Mouse (Mus musculus) left cerebral cortex, postnatal 14 days (tissue): Measurements from ENCODE around the gene Zfp638. TPM values are rescaled to one million over a fixed set of nuclear protein-coding genes. Genes with fewer than 3 reads are reported as not detected.
"Not testable (repeated sequence)": the region's sequence is repeated elsewhere in the genome, so short reads cannot be mapped to it uniquely, and the experiment has no call there.

Source experiments
- DNase-seq, 2 experiments: peaks; one replicate each; pipeline ENCODE4 v3.0.0; 2021 to 2022; ENCODE audit warnings: low spot score in 2 of 2, mixed read lengths in 1 of 2
- intact Hi-C: fragments of 180-260 bp; cut with DNase I; formaldehyde crosslinking; loops from one replicate; pipeline ENCODE4 v1.15.1; 2025
- long read RNA-seq, 2 experiments: library from polyadenylated mRNA; stranded (forward); transcript quantifications; one replicate each; pipeline ENCODE4 v2.0.0; 2021
- total RNA-seq, 2 experiments: library from RNA; stranded (reverse); gene quantifications; 2 replicates each; pipeline ENCODE4 v1.2.3; 2021

Zfp638 gene
- total RNA-seq = 100 to 1,000 TPM; 112 to 116 TPM
- long read RNA-seq, experiment 1, full-length matches to known transcripts = 3 of 31 reads
- long read RNA-seq, experiment 1, partial matches to known transcripts = 5 of 31 reads
- long read RNA-seq, experiment 1, other reads (novel, unspliced or antisense) = 23 of 31 reads
- long read RNA-seq, experiment 2, full-length matches to known transcripts = 4 of 36 reads
- long read RNA-seq, experiment 2, partial matches to known transcripts = 7 of 36 reads
- long read RNA-seq, experiment 2, other reads (novel, unspliced or antisense) = 25 of 36 reads

DNA sequence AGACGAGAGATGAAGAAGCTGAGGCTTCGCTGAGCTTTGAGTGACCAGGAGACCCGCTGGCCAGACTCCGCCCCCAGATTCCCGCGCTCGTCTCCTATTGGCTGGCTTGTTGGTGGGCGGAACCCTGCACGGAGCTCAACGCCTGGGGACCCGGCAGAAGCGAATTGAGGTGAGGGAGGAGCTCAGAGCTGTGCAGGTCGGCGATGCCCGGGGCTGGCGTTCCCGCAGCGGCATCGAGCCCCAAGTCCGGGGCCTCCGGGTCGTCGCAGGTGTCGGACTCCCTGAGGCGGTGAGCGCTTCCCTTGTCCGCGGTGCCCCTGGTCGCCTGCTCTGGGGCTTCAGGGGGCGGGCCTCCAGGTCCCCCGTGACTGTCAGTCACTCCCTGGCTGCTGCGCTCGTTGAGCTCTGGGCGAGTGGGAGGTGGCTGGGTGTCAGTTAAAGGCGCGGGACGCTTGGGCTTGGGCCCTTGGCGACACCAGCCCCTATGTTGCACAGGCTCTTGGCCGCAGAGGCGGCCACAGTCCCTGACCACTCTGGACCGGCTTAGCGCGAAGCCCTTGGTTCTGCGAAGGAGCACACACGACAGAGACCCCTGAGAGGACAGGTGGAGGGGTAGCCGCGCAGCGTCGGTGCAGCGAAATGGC, at the start of gene Zfp638:
Gene Zfp638, plus strand, starts transcription at position 156 of the 644 bp plus-strand sequence.
- intact Hi-C loops = no loop called here
- DNase-seq = peak; percentile 92 to 93

DNA sequence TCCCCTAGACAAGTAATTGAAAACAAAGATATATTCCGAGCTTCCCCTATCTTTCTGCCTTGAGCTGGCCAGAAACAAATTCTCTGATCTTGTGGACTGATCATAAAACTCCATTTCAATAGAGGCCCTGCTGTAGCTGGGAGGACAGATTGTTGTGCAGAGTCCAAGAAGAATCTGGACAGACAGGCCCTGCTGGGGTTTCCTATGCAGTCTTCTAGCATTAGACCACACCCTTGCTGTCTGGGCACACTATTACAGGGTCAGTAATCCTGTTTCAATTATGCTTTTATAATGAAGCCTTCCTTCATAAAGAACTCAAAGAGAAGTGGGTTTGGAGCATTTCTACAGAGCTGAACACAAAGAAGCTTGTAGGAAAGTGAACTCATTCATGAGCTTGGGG, 47.9 kb upstream of the Zfp638 start:
- intact Hi-C loops = no loop called here
- no peak for DNase-seq

DNA sequence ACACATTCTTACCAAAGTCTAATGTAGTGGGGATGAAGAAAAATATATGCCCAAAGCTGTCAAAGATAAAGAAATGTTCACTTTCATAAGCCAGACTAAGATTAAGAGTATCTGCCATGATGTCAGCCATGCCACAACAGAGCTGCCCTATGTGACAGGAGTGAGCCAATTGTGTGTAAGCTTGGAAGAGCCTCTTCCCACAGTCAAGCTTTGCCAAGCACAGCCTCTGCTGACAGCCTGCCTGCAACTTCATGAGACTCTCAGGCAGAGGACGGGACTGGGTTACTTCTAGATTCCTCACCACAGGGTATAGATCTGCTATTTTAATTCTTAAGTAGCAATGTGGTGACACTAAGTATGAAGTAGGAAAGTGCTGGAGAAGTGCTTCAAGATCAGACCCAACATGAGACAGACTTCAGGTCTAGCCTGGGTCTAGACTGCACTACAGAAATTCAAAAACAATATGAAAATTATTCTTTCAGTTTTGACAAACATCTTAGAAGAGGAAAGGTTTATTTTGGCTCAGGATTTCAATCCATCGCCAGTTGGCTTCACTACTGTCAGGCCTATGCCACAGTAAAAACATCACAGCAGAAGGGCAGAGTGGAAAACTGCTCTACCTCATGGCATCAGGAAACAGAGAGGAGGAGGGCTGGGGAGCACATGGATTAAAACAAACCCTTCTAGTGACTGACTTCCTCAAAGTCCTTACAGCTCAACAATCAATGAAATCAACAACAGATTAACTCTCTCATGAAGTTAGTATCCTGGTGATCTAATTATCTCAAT, 46.0 kb upstream of the Zfp638 start:
- intact Hi-C loops = no loop called here
- DNase-seq = no peak

DNA sequence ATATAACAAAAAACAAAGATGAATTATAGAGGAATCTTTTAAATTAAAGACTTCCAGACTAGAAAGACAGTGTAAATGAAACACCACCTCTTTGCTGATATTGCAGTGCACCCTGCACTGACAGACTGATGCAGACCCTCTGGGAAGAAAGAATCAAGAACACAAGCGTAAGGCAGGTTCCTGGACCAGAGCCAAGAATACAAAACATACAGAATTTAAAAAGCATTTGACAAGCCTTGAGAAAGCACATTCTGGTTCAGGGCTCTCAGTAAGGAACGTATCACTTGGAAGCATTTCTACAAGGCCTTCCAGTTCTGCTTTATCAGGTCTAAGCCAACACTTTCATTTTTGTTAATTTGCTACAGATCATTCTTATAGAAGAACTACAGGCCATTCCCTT, 45.1 kb upstream of the Zfp638 start:
- intact Hi-C loops = no loop called here
- no peak for DNase-seq

DNA sequence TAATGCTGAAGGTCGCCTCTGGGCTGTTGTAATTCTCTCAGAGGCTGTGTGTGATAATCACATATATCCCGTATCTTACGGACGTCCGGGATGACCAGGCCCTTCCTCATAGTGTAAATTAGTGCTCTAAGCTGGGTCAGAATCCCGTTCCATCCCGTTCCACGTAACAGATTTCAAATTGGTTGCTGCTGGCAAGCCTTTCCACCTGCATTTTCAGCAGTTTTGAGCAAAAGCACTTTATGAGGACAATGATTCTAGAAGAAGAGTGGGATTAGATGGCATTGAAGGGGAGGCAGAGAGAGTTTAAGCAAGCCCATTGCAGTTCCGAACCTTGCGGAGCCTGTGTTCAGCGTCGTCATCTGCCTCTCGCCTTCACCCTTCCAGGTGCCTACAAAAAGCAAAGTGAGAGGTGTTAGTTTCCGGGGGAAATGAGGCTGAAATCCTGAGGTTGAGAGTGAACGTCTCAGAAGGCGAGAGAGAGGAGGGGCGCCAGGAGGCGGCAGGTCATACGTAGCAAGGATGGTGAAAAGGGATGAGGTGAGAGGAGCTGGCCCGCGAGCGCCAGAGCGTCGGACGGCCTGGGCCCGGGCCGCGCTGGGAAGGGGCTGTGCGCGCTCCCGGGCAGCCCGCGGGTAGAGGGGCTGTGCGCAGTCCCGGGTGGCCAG, 35.8 kb upstream of the Zfp638 start:
- intact Hi-C loops = no loop called here
- peak; percentile 22 for DNase-seq

- peak; percentile 99 to 100 for DNase-seq
- intact Hi-C loops = no loop called here
Observed at GRCm38 (mm10) chr6:83831606-83832123, 35.2 kb upstream of the Zfp638 start, which contains the start of gene Paip2b. TSS of gene Paip2b (minus strand) at chr6:83831741.

DNA sequence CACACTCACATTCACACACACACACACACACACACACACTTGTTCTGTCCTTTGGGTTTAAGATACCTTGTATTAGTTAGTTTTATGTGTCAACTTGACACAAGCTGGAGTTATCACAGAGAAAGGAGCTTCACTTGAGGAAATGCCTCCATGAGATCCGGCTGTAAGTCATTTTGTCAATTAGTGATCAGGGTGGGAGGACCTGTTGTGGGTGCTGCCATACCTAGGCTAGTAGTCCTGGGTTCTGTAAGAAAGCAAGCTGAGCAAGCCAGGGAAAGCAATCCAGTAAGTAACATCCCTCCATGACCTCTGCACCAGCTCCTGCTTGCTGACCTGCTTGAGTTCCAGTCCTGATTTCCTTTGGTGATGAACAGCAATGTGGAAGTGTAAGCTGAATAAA, 34.5 kb upstream of the Zfp638 start:
- DNase-seq, intact Hi-C loops: not testable (repeated sequence)

DNA sequence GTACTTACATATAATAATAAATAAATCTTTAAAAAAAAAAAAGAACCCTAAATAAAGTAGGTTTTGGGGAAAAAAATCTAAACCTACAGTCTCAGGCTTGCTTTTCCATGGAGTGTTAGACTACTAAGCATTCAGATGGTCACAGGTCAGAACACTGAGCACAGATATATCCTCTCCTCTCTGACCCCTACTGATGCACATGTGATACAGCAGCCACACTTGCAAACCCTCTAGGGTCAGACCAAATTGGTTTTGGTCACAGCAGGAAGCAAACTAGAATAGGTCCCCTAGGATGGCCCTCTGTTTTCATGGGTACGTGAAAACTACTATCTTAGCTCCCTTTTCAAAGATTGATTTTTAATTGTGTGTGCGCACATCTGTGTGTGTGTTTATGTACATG, 30.1 kb upstream of the Zfp638 start:
- intact Hi-C loops = no loop called here
- no peak for DNase-seq

DNA sequence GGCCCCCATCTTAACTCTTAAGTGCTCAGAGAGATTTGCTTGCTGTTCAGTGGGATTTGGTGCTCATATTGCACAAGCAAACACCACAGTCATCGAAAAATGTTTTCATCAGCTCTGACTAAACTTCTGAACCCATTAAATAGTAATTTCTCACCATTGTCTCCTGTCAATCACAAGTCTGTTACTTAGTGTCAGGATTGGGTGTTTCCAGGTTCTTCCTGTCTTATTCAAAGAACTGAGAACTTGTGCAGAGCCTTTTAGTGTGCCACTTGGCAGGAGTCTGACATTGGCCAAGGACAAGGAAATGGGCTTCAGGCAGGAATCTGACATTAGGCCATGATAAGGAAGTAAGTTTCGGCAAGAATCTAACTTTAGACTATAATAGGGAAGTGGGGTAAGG, 28.9 kb upstream of the Zfp638 start:
- DNase-seq = no peak
- intact Hi-C loops = no loop called here

GRCm38 (mm10) chr6:83840086-83840485, 26.8 kb upstream of the Zfp638 start:
- intact Hi-C loops = no loop called here
- DNase-seq = no peak

- no peak for DNase-seq
- intact Hi-C loops = no loop called here
Observed at GRCm38 (mm10) chr6:83844913-83845312, 22.0 kb upstream of the Zfp638 start.

GRCm38 (mm10) chr6:83846141-83846540, 20.8 kb upstream of the Zfp638 start:
- intact Hi-C loops = no loop called here
- no peak for DNase-seq

DNA sequence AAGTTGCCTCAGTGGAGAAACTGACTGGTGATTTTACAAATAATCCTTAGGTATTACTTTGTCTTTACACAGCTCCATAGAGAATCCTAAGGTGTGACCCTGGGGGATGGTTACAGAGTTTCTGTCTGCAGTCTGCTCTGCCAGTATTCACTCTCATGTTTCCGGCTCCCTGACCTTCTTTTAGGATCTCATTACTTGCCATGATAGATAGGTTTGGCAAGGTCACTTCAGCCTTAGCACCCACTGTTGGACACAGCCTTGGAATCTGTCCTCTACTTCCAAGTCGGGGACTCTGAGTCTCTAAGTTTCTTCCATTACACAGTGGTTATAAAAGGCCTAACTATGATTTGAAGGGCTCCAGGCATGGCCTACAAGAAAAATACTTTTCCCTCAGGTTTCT, 17.5 kb upstream of the Zfp638 start:
- intact Hi-C loops = no loop called here
- no peak for DNase-seq

DNA sequence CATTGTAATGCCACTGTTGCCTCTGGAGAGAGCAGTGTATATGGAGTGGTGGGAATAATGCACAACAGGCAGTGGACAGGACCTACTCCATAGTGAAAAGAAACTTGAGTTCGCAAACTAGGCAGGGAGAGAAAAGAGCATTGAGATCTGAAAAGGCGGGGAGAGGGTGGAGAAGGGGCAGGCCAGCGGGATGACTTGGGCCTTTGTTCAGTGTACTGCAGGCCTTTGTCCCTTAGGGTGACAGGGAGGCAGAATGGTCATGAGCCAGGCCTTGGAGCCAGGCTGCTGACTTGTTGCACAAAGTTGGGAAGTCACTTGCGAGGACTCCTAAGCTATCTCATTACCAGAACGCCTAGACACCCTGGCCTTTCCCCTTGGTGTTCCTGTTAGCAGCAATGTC, 9.4 kb upstream of the Zfp638 start:
- DNase-seq = no peak

DNA sequence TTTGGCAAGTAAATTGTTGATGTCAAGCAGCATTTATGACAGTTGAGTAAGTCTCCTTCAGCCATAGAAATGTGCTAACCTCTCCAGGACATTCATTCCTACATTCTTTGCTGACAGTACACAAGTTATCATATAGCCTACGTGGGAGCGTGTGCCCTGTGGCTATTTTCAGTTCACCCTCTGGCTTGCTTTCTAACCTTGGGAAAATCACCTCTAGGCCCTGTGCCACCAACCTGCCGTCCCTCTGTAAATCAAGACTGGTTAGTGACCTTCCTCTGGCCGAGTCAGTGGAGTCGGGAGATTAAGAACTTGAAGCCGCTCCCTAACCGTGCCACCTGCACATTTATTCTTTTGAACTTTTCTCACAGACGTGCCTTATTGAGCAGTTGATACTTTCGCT, 6.9 kb upstream of the Zfp638 start:
- intact Hi-C loops = no loop called here
- DNase-seq = no peak

More for the DNA sequence above, 9.4 kb upstream of the Zfp638 start:
- intact Hi-C loops = no loop called here

GRCm38 (mm10) chr6:83863538-83863937, 3.4 kb upstream of the Zfp638 start:
- no peak for DNase-seq
- intact Hi-C loops = no loop called here

DNA sequence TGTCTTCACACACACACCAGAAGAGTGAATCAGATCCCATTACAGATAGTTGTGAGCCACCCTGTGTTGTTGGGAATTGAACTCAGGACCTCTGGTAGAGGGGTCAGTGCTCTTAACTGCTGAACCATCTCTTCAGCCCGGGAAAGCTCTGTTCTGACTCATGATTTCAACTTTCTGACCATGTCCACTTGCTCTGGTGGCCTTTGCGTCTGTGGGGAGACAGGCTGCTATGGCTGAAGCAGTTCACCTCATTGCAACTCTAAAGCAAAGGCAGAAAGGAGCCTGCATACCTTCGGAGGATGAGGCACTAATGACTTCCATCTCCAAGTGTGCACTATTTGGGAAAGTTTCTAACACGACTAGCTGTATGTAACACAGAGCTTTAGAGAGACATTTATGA, 486 bp upstream of the Zfp638 start:
- DNase-seq = no peak
- intact Hi-C loops = no loop called here

GRCm38 (mm10) chr6:83867598-83868585, 983 bp downstream of the Zfp638 start:
- DNase-seq = peak; percentile 32 to 60
- intact Hi-C loops = no loop called here
